Mouse (Mus musculus): ENCODE measurements around the gene Galr2. TPM values are rescaled to one million over a fixed set of nuclear protein-coding genes. Genes with fewer than 3 reads are reported as not detected.
"Not testable (repeated sequence)": the region's sequence is repeated elsewhere in the genome, so short reads cannot be mapped to it uniquely, and the experiment has no call there.

Galr2 gene
- total RNA-seq, 2 experiments from 2014 or later: 0.20 to 0.28 TPM

DNA sequence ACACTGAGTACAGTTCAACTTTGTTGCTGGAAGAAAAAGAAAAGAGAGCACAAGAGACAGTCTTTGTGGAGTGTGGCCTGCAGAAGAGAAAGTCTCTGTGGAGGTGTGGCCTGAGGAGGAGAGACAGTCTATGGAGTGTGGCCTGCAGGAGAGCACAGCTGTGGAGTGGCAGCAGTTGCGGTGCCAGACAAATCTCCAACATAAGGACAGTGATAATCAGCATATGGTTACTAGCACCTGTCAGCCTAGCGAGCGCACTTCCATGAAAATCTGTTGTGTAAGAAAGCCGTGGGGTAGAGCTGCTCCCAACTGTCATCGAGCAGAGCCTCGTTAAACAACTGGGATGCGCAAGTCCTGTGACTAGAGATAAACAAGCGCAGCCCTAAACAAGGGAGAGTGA lies 11.2 kb upstream of the Galr2 start:
- no peak for DNase-seq (ENCODE audit: low spot score in 2 of 2)

DNA sequence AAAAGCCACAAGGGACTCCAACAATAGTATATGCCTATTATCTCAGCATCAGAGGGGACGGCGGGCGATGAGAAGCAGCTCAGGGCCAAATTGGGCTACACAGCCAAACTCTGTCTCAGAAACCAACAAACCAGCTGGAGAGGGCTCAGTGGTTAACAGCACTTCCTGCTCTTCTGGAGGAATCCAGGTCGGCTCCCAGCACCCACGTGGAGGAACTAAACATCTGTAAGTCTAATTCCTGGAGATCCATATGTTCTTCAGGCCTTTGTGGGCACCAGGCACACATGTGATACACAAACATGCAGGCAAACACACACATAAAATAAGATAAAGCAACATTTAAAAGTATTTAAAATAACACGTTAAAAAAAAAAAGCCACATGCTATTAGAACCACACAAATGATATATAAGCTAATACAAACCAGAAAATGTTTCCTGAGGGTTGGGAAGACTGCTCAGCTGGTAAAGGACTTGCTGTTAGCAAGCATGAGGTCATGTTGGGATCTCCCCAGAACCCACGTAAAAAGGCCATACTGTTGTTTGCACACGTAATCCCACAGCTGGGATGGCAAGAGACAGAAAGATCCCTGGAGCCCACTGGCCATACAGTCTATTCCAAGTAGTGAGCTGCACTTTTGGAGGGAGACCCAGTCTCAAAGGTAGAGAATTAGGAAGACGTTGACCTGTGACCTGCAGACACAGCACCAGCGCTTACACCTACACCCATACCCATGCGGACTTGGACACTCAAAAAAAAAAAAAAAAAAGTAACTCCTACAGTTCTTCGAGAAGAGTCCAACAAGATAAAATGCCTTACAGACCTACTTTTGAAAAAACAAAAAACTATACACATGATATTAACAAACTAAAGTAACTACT lies 7.9 kb upstream of the Galr2 start:
- DNase-seq (ENCODE audit: low spot score in 2 of 2): no peak

DNA sequence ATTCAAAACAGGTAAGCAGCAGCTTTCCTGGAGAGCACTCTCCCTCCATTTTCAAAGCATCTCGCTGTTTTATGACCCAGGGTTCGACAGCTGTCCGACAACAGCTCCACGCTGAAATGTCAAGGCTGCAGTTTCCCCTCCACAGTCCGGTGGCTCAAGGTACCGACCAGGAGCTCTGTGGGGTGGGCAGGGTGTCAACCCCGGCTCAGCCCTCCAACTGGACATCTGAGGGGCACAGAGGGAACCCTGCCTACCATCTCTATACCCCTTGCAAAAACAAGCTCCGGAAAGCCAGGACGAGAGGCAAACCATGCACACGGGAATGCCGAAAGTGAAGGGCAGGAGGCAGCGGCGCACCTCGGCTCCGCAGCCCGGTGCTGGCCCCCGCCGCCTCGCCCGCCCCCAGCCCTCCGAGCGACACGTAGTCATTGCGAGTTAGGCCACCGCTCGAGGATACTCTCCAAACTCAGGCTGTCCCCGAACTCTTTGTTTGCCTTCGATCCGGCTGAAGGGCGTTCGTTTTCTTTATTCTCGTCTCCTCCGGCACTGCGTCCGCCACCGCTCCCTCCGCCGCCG lies 7.2 kb upstream of the Galr2 start:
- DNase-seq (ENCODE audit: low spot score in 2 of 2): peak in 1 of 2 experiments; percentile 26

DNA sequence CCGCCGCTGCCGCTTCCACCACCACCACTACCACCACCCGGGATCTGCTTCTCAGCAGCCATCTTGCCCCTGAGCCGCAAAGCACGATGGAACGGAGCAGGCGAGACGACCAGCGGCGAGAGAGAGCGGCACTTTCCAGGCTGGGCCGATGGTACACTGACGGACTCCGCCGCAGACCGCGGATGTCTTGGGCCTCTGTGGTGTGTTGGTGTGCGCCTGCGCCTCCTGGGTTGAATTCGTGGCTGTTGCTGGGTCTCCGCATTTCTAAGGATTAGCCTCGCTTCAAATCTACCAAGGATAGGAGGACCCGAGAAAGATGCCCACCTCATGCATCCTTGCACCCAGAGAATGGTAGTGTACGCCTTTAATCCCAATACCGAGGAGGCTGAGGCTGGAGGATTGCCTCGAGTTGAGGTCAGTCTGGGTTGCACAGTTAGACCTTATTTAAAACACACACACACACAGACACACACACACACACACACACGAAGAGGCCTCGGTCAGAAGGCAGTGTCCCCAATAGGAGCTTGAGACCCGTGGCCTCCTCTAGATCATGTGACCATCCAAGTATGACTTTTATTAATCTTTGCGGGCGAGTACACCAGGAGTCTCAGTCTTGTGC lies 6.6 kb upstream of the Galr2 start, which contains the start of gene Srp68:
Srp68 (minus strand) TSS at position 173 of the 622 bp plus-strand sequence.
- DNase-seq (ENCODE audit: low spot score in 2 of 2): peak; percentile 69 to 91

DNA sequence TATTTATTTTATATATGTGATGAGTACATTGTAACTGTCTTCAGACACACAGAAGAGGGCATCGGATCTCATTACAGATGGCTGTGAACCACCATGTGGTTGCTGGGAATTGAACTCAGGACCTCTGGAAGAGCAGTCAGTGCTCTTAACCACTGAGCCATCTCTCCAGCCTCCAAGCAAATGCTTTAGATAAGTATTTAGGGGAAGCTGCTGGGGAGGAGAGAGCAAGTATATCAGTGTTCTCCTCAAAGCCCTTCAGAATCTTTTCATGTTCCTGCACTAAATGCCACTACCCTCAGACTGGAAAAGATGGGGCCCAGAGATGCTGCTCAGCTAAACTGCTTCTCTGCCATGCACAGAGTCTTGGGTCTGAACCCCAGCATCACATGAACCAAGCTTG lies 3.6 kb upstream of the Galr2 start:
- DNase-seq (ENCODE audit: low spot score in 2 of 2): not testable (repeated sequence)

DNA sequence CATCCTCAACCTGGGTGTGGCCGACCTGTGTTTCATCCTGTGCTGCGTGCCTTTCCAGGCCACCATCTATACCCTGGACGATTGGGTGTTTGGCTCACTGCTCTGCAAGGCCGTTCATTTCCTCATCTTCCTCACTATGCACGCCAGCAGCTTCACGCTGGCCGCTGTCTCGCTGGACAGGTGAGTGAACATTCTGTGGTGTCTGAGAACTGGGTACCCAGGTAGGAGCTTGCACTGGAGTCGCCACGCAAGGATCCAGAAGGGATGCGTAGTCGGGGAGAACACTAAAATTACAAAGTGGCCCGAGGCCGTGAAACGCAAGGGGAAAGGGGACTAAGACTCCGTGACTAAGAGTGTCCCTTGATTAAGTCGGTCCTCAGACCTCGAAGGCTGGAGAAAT lies 932 bp downstream of the Galr2 start:
- DNase-seq (ENCODE audit: low spot score in 2 of 2): no peak

DNA sequence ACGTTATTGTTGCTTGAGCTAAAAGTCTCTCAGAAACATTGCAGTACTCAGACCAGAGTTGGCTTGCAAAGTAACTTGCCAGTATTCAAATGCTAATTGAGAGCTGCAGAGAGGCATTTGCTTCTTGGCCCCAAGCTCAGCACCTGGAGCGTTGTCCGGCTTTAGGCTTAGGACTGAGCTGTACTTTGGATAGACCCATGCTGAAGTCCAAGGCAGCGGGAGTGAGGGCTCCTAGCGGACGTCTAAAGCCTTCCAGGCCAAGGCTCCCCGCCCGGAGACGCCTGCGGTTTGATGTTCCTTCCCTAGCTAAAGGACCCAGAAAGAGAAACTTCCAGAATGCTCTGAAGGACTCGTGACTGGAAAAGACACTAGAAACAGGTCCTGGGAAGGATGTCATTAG lies 1.4 kb downstream of the Galr2 start:
- DNase-seq (ENCODE audit: low spot score in 2 of 2): no peak

DNA sequence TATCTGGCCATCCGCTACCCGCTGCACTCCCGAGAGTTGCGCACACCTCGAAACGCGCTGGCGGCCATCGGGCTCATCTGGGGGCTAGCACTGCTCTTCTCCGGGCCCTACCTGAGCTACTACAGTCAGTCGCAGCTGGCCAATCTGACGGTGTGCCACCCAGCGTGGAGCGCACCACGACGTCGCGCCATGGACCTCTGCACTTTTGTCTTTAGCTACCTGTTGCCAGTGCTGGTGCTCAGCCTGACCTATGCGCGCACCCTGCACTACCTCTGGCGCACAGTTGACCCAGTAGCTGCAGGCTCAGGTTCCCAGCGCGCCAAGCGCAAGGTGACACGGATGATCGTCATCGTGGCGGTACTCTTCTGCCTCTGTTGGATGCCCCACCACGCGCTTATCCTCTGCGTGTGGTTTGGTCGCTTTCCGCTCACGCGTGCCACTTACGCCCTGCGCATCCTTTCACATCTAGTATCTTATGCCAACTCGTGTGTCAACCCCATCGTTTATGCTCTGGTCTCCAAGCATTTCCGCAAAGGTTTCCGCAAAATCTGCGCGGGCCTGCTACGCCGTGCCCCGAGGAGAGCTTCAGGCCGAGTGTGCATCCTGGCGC lies 2.3 kb downstream of the Galr2 start:
- no peak for DNase-seq (ENCODE audit: low spot score in 2 of 2)

DNA sequence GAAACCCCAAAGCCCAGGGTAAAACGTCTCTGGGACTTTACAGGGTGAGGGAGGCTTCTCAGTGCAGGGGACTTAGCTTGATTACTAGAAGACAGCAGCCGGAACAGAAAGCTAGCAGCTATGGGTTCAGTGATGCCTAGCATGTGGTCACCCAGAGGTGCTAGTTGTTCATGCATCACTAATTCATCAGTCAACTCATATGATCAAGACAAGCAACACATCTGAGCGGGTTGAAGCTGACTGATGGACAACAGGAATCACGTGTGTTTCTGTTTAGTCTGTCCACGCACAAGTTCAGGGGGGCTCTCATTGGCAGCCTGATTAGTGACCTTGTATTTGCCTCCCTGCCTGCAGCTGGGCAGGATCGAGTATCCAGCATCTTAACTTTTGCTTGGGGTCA lies 3.2 kb downstream of the Galr2 start:
- DNase-seq (ENCODE audit: low spot score in 2 of 2): no peak

DNA sequence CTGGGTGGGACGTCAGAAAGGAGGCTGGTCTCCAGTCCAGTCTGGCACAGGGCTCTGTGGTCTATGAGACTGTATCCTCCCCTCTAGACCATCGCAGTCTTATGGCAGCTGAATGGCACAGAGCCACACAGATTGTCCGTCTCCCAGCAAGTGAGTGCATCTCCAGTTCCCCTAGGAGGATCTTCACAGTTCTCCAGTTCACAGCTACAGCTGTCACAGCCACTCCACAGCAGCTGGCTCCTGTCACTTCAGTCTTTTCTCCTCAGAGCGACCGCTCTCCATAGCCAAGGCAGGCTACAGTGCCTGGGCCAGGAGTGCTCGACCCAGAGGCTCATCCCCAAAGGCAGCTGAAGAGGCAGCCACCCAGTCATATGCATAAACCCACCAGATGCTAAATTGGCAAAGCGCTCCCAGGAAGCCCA lies 5.0 kb downstream of the Galr2 start:
- DNase-seq (ENCODE audit: low spot score in 2 of 2): no peak

DNA sequence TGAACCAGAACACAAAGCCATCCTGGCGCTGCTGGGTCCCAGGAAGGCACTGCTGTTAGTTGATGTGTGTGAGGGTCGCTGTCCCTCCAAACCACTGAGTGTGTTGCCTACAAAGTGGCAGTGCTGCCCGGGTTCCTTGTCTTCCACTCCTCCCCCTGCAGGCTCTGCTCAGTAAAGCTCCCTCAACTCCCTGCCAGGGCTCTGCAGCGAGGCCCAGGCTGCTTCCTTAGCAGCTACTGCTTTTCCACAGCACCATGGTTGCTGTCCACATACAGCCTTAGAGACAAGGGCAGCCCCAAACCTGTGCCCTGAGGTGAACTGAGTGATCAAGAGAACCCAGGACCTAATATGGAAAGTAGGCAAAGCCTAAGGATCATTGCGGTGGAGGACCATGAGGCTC lies 6.6 kb downstream of the Galr2 start:
- no peak for DNase-seq (ENCODE audit: low spot score in 2 of 2)

DNA sequence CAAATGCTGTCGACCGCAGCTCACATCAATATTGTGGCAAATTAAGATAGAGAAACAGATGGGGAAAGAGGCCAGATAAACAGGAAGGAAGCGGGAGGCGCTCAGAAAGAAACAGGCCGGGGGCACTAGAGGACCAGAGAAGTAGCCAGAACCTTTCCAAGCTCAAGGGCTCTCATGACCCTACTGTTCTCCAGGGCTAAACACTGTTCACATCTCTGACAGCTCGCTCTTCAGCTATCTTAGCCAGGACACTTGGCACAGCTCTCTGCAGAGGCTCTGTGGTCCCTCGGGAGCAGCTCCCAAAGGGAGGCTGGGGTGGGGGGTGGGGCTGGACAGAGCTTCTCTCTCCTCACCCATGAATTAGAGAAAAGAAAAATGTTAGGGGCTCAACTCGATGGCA lies 9.8 kb downstream of the Galr2 start:
- no peak for DNase-seq (ENCODE audit: low spot score in 2 of 2)

DNA sequence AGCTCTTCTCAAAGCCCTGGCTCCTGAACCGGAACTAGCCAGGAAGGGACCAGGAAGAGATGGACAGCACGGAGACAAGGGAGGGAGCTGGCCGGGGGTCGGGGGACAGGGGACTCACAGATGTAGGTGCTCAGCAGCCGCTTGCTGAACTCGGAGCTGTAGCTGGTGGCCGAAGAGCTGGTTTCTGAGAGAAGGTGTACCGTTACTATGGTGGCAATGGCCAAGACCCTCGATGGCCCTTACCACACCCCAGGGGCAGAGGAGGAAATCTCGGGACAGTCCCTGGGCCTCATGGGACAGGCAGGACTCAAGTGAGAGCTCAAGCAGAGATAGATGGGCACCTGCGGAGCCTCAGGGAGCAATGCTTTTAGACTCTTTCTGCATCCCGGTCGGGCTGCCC lies 11.7 kb downstream of the Galr2 start:
- no peak for DNase-seq (ENCODE audit: low spot score in 2 of 2)

DNA sequence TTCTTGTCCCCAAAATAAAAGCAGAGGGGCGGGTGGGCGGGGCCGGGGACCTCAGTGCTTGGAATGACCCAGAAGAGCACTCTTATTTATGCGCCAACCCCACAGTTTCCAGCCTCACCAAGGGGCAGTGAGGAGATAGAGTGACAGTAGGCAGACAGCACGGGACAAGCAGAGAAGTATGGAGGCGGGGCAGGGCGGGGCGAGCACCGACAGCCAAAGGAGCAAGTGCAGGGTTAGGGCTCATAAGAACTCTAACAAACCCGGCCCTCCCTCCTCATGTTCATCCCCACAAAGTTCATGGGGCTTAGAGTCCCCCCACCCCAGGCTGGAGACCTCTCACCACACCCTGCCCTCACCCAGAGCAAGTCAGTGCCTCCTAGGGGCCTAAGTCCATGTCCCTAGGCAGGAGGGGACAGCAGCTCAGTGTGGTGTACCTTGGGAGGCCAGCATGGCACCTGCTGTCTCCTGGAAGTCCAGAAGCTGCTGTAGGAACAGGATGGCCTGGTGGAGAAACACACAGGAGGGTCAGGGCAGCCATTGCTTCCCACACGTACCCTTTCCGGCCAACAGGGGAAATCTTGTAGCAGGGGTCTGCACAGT lies 12.9 kb downstream of the Galr2 start:
- DNase-seq (ENCODE audit: low spot score in 2 of 2): no peak

DNA sequence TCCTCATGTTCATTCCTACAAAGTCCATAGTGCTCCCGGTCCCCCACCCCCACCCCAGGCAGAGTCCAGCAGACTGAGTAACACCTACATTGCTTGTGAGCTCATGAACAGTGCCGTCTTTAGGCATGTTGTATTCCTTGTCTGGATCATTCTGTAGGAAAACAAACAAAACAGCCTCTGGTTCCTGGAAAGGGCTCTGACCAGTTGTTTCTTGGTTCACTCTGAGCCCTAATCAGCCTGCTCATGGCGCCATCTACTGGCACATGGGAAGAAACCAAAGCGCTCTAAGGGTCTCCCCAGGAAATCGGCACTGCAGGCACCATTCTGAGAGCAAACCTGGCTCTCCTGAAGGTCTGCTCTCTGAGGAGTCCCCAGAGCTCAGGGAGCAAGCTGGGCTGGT lies 13.6 kb downstream of the Galr2 start:
- DNase-seq (ENCODE audit: low spot score in 2 of 2): peak in 1 of 2 experiments; percentile 35

DNA sequence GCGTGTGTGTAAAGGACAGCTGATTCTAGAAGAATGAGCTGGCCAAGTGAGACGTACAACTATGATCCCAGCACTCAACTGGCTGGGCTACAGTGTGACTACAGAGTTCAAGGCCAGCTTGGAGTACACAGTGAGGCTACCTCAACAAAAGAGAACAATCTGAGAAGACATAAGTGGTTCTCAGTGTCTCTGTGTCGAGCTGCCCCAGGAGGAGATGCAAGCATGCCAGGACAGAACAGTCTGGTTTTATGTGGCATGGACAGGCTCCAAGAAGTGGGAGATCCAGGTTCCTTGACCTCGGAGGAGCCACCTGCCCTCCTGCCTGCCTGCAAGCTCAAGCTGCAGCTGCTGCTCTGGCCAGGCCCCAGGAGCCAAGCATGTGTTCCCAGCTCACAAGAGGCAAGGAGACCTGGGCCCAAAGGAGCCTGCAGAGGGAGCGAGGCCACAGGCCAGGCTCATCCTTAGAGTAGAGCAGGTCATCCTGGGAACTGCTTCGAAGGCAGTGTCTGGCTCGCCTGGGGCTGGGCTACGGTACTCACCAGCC lies 15.5 kb downstream of the Galr2 start:
- DNase-seq (ENCODE audit: low spot score in 2 of 2): no peak

DNA sequence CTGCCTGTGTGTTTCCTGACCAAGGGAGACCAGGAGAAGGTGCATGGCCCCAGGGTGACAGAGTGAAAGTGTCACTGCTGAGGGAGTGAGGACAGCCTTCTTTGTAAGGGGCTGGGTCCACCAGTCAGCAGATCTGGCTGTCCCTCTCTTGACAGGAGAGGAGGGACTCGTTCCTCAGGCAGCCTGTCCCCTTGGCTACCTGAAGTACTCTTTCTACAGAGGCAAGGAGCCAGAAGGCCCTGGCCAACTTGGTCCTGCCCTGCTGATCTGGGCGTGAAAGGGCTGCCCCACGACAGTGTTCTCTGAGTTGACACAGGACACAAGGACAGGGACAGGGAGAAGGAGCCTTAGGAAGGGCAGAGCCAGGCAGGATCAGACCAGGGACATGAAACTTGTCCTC lies 16.3 kb downstream of the Galr2 start:
- no peak for DNase-seq (ENCODE audit: low spot score in 2 of 2)

DNA sequence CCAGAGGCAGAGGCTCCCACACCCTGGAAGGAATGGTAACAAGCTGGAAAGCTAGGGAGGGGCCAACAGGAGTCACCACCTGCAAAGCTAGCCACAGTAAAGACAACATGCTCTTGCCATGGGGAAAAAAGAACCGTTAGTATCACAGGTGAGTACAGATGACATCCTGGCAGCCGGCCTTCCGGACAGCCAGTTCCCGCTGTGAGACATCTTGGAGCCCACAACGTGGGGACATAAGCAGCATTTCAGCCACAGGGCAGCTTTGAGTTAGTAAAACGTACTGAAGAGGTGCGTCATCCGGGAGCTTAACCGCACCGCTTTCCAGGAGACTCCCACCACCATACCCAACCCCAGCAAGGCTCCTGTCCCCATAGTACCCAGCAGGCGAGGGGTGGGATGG lies 17.5 kb downstream of the Galr2 start:
- DNase-seq (ENCODE audit: low spot score in 2 of 2): no peak

DNA sequence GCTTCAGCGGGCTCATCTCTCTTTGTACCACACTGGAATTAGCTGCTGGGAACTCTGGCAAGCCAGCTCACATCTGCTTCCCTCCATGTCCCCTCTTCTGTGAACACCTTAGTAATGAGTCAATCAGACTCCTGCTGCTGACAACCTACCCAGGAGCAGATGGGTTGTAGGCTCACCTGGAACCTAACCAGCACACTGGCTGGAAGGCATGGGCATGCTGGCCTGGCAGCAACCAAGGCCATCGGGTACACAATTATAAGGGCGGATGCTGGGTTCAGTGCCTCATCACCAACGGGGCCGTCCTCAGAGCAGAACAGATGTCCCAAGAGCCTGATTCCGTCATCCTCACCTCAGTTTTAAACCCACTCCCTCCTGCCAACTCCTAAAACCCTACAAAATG lies 17.9 kb downstream of the Galr2 start:
- DNase-seq (ENCODE audit: low spot score in 2 of 2): no peak

DNA sequence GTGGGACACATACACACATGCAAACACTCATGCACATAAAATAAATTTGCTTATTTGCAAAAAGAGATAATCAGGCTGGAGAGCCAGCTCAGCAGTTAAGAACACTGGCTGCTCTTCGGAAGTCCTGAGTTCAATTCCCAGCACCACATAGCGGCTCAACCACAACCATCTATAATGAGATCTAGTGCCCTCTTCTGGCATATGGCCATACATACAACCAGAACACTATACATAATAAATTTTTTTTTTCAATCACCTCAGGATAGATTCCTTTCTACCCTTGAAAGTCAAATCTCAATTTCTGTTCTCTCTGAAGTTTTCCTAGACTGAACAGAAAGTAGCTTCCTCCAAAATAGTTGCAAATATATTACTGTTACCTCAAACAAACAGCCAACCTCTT lies 24.7 kb downstream of the Galr2 start:
- no peak for DNase-seq (ENCODE audit: low spot score in 2 of 2)

Data from adrenal gland, postnatal 4 days (tissue).